Mouse (Mus musculus) c-Kit-positive CD71-negative TER-119-negative erythroid progenitor cells, embryonic 14.5 days (primary cell): ENCODE results near the gene Cd40lg.

Experiments
- DNase-seq: peaks from one replicate; pipeline ENCODE4 v3.0.0-alpha.2; 2013; ENCODE audit warnings: low read depth

The Cd40lg gene

GRCm38 (mm10) chrX:57263515-57263914 lies 51.6 kb downstream of the Cd40lg start:
- DNase-seq, result no peak
